Mouse (Mus musculus) lung, embryonic 15.5 days (tissue): Measurements from ENCODE around the gene 9330159F19Rik. TPM values are rescaled to one million over a fixed set of nuclear protein-coding genes. Genes with fewer than 3 reads are reported as not detected.
A peak's percentile ranks its signal among the peaks of the same experiment; 100 is the strongest.

Experiments used
- ATAC-seq: fragments of 200-750 bp; cut with Nextera tagmentation; 2 replicates; pipeline ENCODE4 v1.8.0; 2017; ENCODE audit warnings: moderate number of reproducible peaks, borderline replicate concordance; ENCODE audit not compliant: low FRiP score, low TSS enrichment; ENCODE audit errors: extremely low read depth
- H3K27ac ChIP-seq: fragments of 300-500 bp; sonication (generic); 2 replicates; pipeline ENCODE4 v1.5.1; 2015; ENCODE audit warnings: moderate library complexity, mild to moderate bottlenecking, inconsistent platforms
- H3K27me3 ChIP-seq: fragments of 300-500 bp; sonication (generic); 2 replicates; pipeline ENCODE4 v1.6.1; 2015; ENCODE audit warnings: inconsistent platforms
- H3K36me3 ChIP-seq: fragments of 300-500 bp; sonication (generic); 2 replicates; pipeline ENCODE4 v1.6.1; 2015; ENCODE audit warnings: inconsistent platforms
- H3K4me1 ChIP-seq: fragments of 300-500 bp; sonication (generic); 2 replicates; pipeline ENCODE4 v1.6.1; 2015; ENCODE audit warnings: inconsistent platforms
- H3K4me2 ChIP-seq: fragments of 300-500 bp; sonication (generic); 2 replicates; pipeline ENCODE4 v1.6.1; 2015; ENCODE audit warnings: inconsistent platforms, mild to moderate bottlenecking, moderate library complexity
- H3K4me3 ChIP-seq: fragments of 300-500 bp; sonication (generic); 2 replicates; pipeline ENCODE4 v1.5.1; 2015; ENCODE audit warnings: mild to moderate bottlenecking, inconsistent platforms
- H3K9ac ChIP-seq: fragments of 300-500 bp; sonication (generic); 2 replicates; pipeline ENCODE4 v1.6.1; 2015; ENCODE audit warnings: inconsistent platforms
- H3K9me3 ChIP-seq: fragments of 300-500 bp; sonication (generic); 2 replicates; pipeline ENCODE4 v1.6.1; 2016; ENCODE audit warnings: inconsistent platforms
- WGBS: fragments of 180-500 bp; shearing (Covaris S2); methylation state at CpG from one replicate; pipeline ENCODE4 v1.1.7; 2015; 5-methylcytosine and 5-hydroxymethylcytosine counted together
- polyA plus RNA-seq: library from polyadenylated mRNA; unstranded; fragments of >200 nt; fragmentation: Nextera tagmentation; extraction: Ambion mirVana; gene quantifications from 2 replicates; pipeline ENCODE4 v1.2.1, GENCODE M21; 2015

Gene 9330159F19Rik
- polyA plus RNA-seq: 0.15 and 0.21 TPM in 2 replicates

GRCm38 (mm10) chr10:29211453-29211852 lies at the start of gene 9330159F19Rik:
TSS of gene 9330159F19Rik (plus strand) at chr10:29211606.
- ATAC-seq: peak; percentile 94; the same call in 1 of the 2 replicates
- peak within 1 kb of the TSS; percentile 24; the same call in 1 of the 2 replicates for H3K4me2 ChIP-seq
- H3K9ac ChIP-seq: no peak within 1 kb of the TSS
- WGBS: 9% methylated on average over 4 of the region's 4 CpGs
- H3K9me3 ChIP-seq: no peaks in the 10 kb centered on the region
- no peaks in the 10 kb centered on the region for H3K36me3 ChIP-seq
- no peak within 1 kb of the TSS for H3K4me3 ChIP-seq
- no peak within 1 kb of the TSS for H3K27ac ChIP-seq
- no peaks in the 10 kb centered on the region for H3K27me3 ChIP-seq
- 0 out of 2 replicates have a peak, but pooled peaks cover 7% of the 10 kb centered on the region for H3K4me1 ChIP-seq

GRCm38 (mm10) chr10:29161664-29162063 lies 49.7 kb upstream of the 9330159F19Rik start:
- no peaks in the 10 kb centered on the region for H3K36me3 ChIP-seq
- no peak for ATAC-seq
- no peak overlapping the region for H3K27ac ChIP-seq
- H3K9ac ChIP-seq: no peak overlapping the region
- H3K4me2 ChIP-seq: no peak overlapping the region
- H3K27me3 ChIP-seq: no peaks in the 10 kb centered on the region
- 51% methylated on average over 2 of the region's 2 CpGs for WGBS
- no peaks in the 10 kb centered on the region for H3K9me3 ChIP-seq
- H3K4me3 ChIP-seq: no peak overlapping the region
- no peaks in the 10 kb centered on the region for H3K4me1 ChIP-seq

GRCm38 (mm10) chr10:29173778-29174177 lies 37.6 kb upstream of the 9330159F19Rik start:
- no peaks in the 10 kb centered on the region for H3K4me1 ChIP-seq
- H3K9ac ChIP-seq: no peak overlapping the region
- H3K4me2 ChIP-seq: no peak overlapping the region
- no peak for ATAC-seq
- H3K36me3 ChIP-seq: no peaks in the 10 kb centered on the region
- 68% methylated on average over 2 of the region's 2 CpGs for WGBS
- no peak overlapping the region for H3K27ac ChIP-seq
- H3K4me3 ChIP-seq: no peak overlapping the region
- H3K9me3 ChIP-seq: no peaks in the 10 kb centered on the region
- no peaks in the 10 kb centered on the region for H3K27me3 ChIP-seq

- Histone ChIP-seq H3K4me1 (no peaks in the 10 kb centered on the region), H3K9me3 (no peaks in the 10 kb centered on the region), H3K27ac (no peak overlapping the region), H3K9ac (no peak overlapping the region), H3K4me2 (no peak overlapping the region), H3K4me3 (no peak overlapping the region), H3K36me3 (no peaks in the 10 kb centered on the region), H3K27me3 (no peaks in the 10 kb centered on the region)
- WGBS: 74% methylated on average over 3 of the region's 3 CpGs
- no peak for ATAC-seq
Measured at GRCm38 (mm10) chr10:29175656-29176055, 35.8 kb upstream of the 9330159F19Rik start.

GRCm38 (mm10) chr10:29176881-29177280 lies 34.5 kb upstream of the 9330159F19Rik start:
- no peak overlapping the region for H3K9ac ChIP-seq
- no peak for ATAC-seq
- H3K36me3 ChIP-seq: no peaks in the 10 kb centered on the region
- H3K27me3 ChIP-seq: no peaks in the 10 kb centered on the region
- no peaks in the 10 kb centered on the region for H3K4me1 ChIP-seq
- 75% methylated on average over 4 of the region's 4 CpGs for WGBS
- no peak overlapping the region for H3K27ac ChIP-seq
- H3K4me3 ChIP-seq: no peak overlapping the region
- no peaks in the 10 kb centered on the region for H3K9me3 ChIP-seq
- no peak overlapping the region for H3K4me2 ChIP-seq

GRCm38 (mm10) chr10:29178003-29178402 lies 33.4 kb upstream of the 9330159F19Rik start:
- no peak overlapping the region for H3K4me2 ChIP-seq
- H3K9me3 ChIP-seq: no peaks in the 10 kb centered on the region
- 39% methylated on average over 2 of the region's 2 CpGs for WGBS
- H3K9ac ChIP-seq: no peak overlapping the region
- H3K4me1 ChIP-seq: no peaks in the 10 kb centered on the region
- no peak overlapping the region for H3K4me3 ChIP-seq
- no peak for ATAC-seq
- no peaks in the 10 kb centered on the region for H3K36me3 ChIP-seq
- no peaks in the 10 kb centered on the region for H3K27me3 ChIP-seq
- no peak overlapping the region for H3K27ac ChIP-seq

- no peak for ATAC-seq
- Histone ChIP-seq H3K4me2 (no peak overlapping the region), H3K4me1 (no peaks in the 10 kb centered on the region), H3K27ac (no peak overlapping the region), H3K9me3 (no peaks in the 10 kb centered on the region), H3K36me3 (no peaks in the 10 kb centered on the region), H3K27me3 (no peaks in the 10 kb centered on the region), H3K9ac (no peak overlapping the region), H3K4me3 (no peak overlapping the region)
- 92% methylated on average over 3 of the region's 3 CpGs for WGBS
Measured at GRCm38 (mm10) chr10:29180210-29180609, 31.2 kb upstream of the 9330159F19Rik start.

GRCm38 (mm10) chr10:29181046-29181445 lies 30.4 kb upstream of the 9330159F19Rik start:
- WGBS: 78% methylated on average over 2 of the region's 2 CpGs
- no peak overlapping the region for H3K4me2 ChIP-seq
- no peaks in the 10 kb centered on the region for H3K27me3 ChIP-seq
- no peak overlapping the region for H3K4me3 ChIP-seq
- no peak for ATAC-seq
- H3K4me1 ChIP-seq: no peaks in the 10 kb centered on the region
- no peaks in the 10 kb centered on the region for H3K9me3 ChIP-seq
- no peak overlapping the region for H3K27ac ChIP-seq
- no peaks in the 10 kb centered on the region for H3K36me3 ChIP-seq
- H3K9ac ChIP-seq: no peak overlapping the region

- H3K4me1 ChIP-seq: no peaks in the 10 kb centered on the region
- no peaks in the 10 kb centered on the region for H3K9me3 ChIP-seq
Measured at GRCm38 (mm10) chr10:29193769-29194168, 17.6 kb upstream of the 9330159F19Rik start.

GRCm38 (mm10) chr10:29196811-29197210 lies 14.6 kb upstream of the 9330159F19Rik start:
- 94% methylated on average over 33 of the region's 33 CpGs for WGBS
- H3K4me3 ChIP-seq: no peak overlapping the region
- no peak for ATAC-seq

More at GRCm38 (mm10) chr10:29193769-29194168, 17.6 kb upstream of the 9330159F19Rik start:
- no peak overlapping the region for H3K27ac ChIP-seq
- H3K9ac ChIP-seq: no peak overlapping the region
- no peak for ATAC-seq
- H3K4me3 ChIP-seq: no peak overlapping the region
- H3K4me2 ChIP-seq: no peak overlapping the region
- no peaks in the 10 kb centered on the region for H3K27me3 ChIP-seq
- H3K36me3 ChIP-seq: no peaks in the 10 kb centered on the region

GRCm38 (mm10) chr10:29198642-29199041 lies 12.8 kb upstream of the 9330159F19Rik start, which contains the start of gene Gm49353:
TSS of gene Gm49353 (plus strand) at chr10:29198954.
- H3K9me3 ChIP-seq: no peaks in the 10 kb centered on the region
- H3K9ac ChIP-seq: no peak within 1 kb of the TSS
- H3K4me2 ChIP-seq: no peak within 1 kb of the TSS
- no peaks in the 10 kb centered on the region for H3K36me3 ChIP-seq
- ATAC-seq: no peak
- no peaks in the 10 kb centered on the region for H3K4me1 ChIP-seq
- no peak within 1 kb of the TSS for H3K4me3 ChIP-seq
- H3K27ac ChIP-seq: no peak within 1 kb of the TSS
- 84% methylated on average over 7 of the region's 7 CpGs for WGBS
- H3K27me3 ChIP-seq: no peaks in the 10 kb centered on the region

More at GRCm38 (mm10) chr10:29196811-29197210, 14.6 kb upstream of the 9330159F19Rik start:
- H3K36me3 ChIP-seq: no peaks in the 10 kb centered on the region
- no peaks in the 10 kb centered on the region for H3K27me3 ChIP-seq
- H3K4me1 ChIP-seq: no peaks in the 10 kb centered on the region
- H3K27ac ChIP-seq: no peak overlapping the region
- no peak overlapping the region for H3K9ac ChIP-seq
- no peak overlapping the region for H3K4me2 ChIP-seq
- H3K9me3 ChIP-seq: no peaks in the 10 kb centered on the region

- Histone ChIP-seq H3K9me3 (no peaks in the 10 kb centered on the region), H3K4me1 (no peaks in the 10 kb centered on the region), H3K27me3 (no peaks in the 10 kb centered on the region), H3K27ac (no peak overlapping the region), H3K36me3 (no peaks in the 10 kb centered on the region), H3K4me3 (no peak overlapping the region), H3K9ac (no peak overlapping the region), H3K4me2 (no peak overlapping the region)
- no peak for ATAC-seq
- WGBS: 66% methylated on average over 3 of the region's 3 CpGs
Measured at GRCm38 (mm10) chr10:29199835-29200234, 11.6 kb upstream of the 9330159F19Rik start.

GRCm38 (mm10) chr10:29200609-29201008 lies 10.8 kb upstream of the 9330159F19Rik start:
- Histone ChIP-seq H3K4me3 (no peak overlapping the region), H3K27me3 (no peaks in the 10 kb centered on the region), H3K9ac (no peak overlapping the region), H3K36me3 (no peaks in the 10 kb centered on the region), H3K4me2 (no peak overlapping the region), H3K27ac (no peak overlapping the region), H3K4me1 (no peaks in the 10 kb centered on the region), H3K9me3 (no peaks in the 10 kb centered on the region)
- WGBS: 78% methylated on average over 1 of the region's 1 CpGs
- ATAC-seq: no peak
